Mouse (Mus musculus) intestine, embryonic 16.5 days (tissue): ENCODE results near the gene Krtap2-4. TPM values are rescaled to one million over a fixed set of nuclear protein-coding genes. Genes with fewer than 3 reads are reported as not detected.
"Not testable (repeated sequence)": the region's sequence is repeated elsewhere in the genome, so short reads cannot be mapped to it uniquely, and the experiment has no call there.

ENCODE experiments used
- ATAC-seq: fragments of 200-750 bp; cut with Nextera tagmentation; 2 replicates; pipeline ENCODE4 v1.8.0; 2017; ENCODE audit warnings: moderate TSS enrichment, moderate library complexity
- H3K27ac ChIP-seq: fragments of 300-500 bp; sonication (generic); 2 replicates; pipeline ENCODE4 v1.5.1; 2014; ENCODE audit warnings: mild to moderate bottlenecking, low read length
- H3K27me3 ChIP-seq: fragments of 300-500 bp; sonication (generic); replicated peaks from 2 replicates; pipeline ENCODE4 v1.6.1; 2014; ENCODE audit warnings: low read length, control low read depth, mixed read lengths; ENCODE audit not compliant: control insufficient read depth, insufficient read depth
- H3K36me3 ChIP-seq: fragments of 300-500 bp; sonication (generic); 2 replicates; pipeline ENCODE4 v1.6.1; 2014; ENCODE audit warnings: low read length, control low read depth; ENCODE audit not compliant: control insufficient read depth, insufficient read depth
- H3K4me1 ChIP-seq: fragments of 300-500 bp; sonication (generic); 2 replicates; pipeline ENCODE4 v1.6.1; 2014; ENCODE audit warnings: low read length, control low read depth, mixed read lengths; ENCODE audit not compliant: control insufficient read depth, insufficient read depth
- H3K4me2 ChIP-seq: fragments of 300-500 bp; sonication (generic); 2 replicates; pipeline ENCODE4 v1.6.1; 2014; ENCODE audit warnings: low read depth, low read length, control low read depth
- H3K4me3 ChIP-seq: fragments of 300-500 bp; sonication (generic); 2 replicates; pipeline ENCODE4 v1.5.1; 2014; ENCODE audit warnings: mild to moderate bottlenecking, low read length
- H3K9ac ChIP-seq: fragments of 300-500 bp; sonication (generic); 2 replicates; pipeline ENCODE4 v1.6.1; 2014; ENCODE audit warnings: low read depth, low read length
- H3K9me3 ChIP-seq: fragments of 300-500 bp; sonication (generic); 2 replicates; pipeline ENCODE4 v1.6.1; 2016; ENCODE audit warnings: low read length, control low read depth; ENCODE audit not compliant: control insufficient read depth
- WGBS: fragments of 180-500 bp; shearing (Covaris S2); extraction: QIAGEN DNeasy Blood & Tissue Kit; methylation state at CpG from one replicate; pipeline ENCODE4 v1.1.7; 2014; 5-methylcytosine and 5-hydroxymethylcytosine counted together
- polyA plus RNA-seq: library from polyadenylated mRNA; unstranded; fragments of >200 nt; fragmentation: Nextera tagmentation; extraction: Ambion mirVana; gene quantifications from 2 replicates; pipeline ENCODE4 v1.2.1, GENCODE M21; 2015

The Krtap2-4 gene
- polyA plus RNA-seq, result not detected in 2 replicates

DNA sequence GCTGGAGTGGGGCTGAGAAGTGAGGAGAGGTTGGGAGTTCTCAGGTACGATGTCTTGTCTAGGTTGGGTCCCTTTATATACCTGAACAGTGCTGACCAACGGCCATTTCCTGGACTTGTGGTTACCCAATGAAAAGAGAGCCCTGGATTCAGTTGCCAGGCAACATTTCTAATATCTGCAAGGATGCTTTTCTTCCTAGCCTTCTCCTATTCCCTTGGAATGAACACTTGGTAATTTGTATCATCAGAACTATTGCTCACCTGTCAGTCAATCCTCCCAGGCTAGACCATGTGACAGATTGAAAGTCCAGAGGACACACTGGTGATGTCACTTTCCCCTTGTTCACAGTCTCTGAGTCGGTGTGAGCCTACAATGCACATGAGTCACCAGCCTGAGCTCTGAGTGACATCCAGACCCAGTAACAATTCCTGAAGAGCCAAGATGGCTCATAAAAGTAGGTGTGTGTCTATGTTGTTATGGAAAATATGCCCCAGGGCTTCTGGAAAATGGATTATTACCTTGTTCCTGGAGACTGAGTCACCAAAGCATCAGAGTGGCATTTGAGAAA, at the start of gene Krtap2-4:
Krtap2-4 (minus strand) TSS at position 51 of the 568 bp plus-strand sequence.
- no peak within 1 kb of the TSS for H3K4me2 ChIP-seq
- no peak within 1 kb of the TSS for H3K4me3 ChIP-seq
- H3K27me3 ChIP-seq, result no peaks in the 10 kb centered on the region
- no peak within 1 kb of the TSS for H3K9ac ChIP-seq
- H3K36me3 ChIP-seq, result no peaks in the 10 kb centered on the region
- H3K4me1 ChIP-seq, result no peaks in the 10 kb centered on the region
- H3K9me3 ChIP-seq, result no peaks in the 10 kb centered on the region
- H3K27ac ChIP-seq, result no peak within 1 kb of the TSS
- ATAC-seq, result peak; percentile 74
- WGBS, result 65% methylated on average over 3 of the region's 3 CpGs

DNA sequence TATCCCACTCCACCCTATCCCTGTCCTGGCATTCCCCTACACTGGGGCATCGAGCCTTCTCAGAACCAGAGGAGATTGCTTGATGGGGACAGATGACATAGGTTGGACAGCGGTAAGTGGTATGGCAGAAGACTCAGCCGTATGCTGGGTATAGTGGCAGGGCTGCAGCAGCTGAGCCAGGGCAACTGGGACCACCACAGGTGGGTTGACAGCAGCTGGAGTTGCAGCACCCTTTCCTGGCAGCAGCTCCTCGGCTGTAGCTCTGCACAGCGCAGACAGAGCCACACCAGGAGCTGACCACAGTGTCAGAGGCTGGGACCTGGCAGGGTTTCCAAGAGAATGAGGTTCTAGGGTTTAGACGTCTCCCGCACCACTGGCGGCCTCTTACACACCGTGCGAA, 48.2 kb upstream of the Krtap2-4 start:
- Histone ChIP-seq H3K9ac (no peak overlapping the region), H3K27me3 (no peaks in the 10 kb centered on the region), H3K4me3 (no peak overlapping the region), H3K4me1 (no peaks in the 10 kb centered on the region), H3K9me3 (no peaks in the 10 kb centered on the region), H3K4me2 (no peak overlapping the region), H3K27ac (no peak overlapping the region), H3K36me3 (no peaks in the 10 kb centered on the region)
- WGBS, result 83% methylated on average over 10 of the region's 10 CpGs
- ATAC-seq, result no peak

DNA sequence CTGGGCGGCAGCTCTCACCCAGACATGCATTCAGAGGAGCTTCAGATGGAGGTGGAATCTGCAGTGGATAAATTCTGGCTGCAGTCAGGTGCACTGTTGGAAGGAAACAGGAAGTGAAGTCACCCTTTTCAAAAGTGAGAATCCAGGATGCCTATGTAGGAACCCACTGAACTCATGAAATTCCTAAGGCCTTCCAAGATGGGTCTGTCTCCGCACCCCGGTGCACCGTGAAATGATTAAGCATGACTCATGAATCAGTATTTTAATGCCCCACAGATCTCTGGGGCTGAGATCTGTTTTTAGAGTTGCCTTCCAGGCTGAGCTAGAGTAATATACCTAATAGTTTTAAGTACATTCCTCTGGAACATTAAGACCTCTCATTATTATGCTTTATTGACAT, 44.6 kb upstream of the Krtap2-4 start:
- Histone ChIP-seq H3K27ac (no peak overlapping the region), H3K36me3 (no peaks in the 10 kb centered on the region), H3K4me2 (no peak overlapping the region), H3K4me1 (no peaks in the 10 kb centered on the region), H3K9me3 (no peaks in the 10 kb centered on the region), H3K4me3 (no peak overlapping the region), H3K27me3 (no peaks in the 10 kb centered on the region), H3K9ac (no peak overlapping the region)
- WGBS, result 84% methylated on average over 4 of the region's 4 CpGs
- no peak for ATAC-seq

DNA sequence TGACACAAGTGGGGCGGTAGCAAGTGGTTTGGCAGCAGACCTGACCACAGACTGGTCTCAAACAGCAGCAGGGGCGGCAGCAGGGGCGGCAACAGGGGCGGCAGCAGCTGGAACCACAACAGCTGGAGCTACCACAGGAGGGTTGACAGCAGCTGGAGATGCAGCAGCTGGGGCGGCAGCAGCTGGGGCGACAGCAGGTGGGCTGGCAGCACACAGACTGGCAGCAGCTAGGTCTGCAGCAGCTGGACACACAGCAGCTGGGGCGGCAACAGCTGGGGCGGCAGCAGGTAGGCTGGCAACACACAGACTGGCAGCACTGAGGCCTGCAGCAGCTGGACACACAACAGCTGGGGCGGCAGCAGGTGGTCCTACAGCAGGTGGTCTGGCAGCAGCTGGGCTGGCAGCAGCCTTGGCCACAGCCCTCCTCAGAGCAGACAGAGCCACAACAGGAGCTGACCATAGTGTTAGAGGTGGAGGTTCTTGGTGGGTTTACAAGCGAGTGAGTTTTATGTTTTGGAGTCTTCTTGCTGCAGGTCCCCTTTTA, 43.9 kb upstream of the Krtap2-4 start, which contains the start of gene Gm11563:
Gm11563 (minus strand) TSS at position 494 of the 544 bp plus-strand sequence.
- H3K4me2 ChIP-seq, H3K27me3 ChIP-seq, H3K4me3 ChIP-seq, H3K9ac ChIP-seq, H3K36me3 ChIP-seq, H3K9me3 ChIP-seq, ATAC-seq, H3K4me1 ChIP-seq, H3K27ac ChIP-seq: not testable (repeated sequence)
- WGBS, result 72% methylated on average over 10 of the region's 10 CpGs

DNA sequence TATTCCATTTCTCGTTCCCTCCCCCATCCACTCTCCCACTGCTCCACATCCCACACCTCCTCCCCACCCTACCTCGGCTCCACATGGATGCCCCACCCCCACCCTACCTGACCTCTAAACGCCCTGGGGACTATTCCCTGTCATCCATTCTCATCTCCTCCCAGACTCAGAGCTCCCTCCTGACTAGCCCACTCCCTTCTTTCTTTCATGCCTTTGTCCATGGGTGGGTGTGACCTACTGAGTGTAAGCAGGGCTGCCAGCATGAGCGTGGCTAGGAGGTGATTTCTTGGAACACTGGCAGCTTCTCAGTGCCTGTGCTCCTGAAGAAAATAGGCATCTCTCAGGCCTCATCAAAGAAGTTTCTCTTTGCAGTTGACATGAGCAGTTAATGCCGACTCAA, 42.4 kb upstream of the Krtap2-4 start:
- Histone ChIP-seq H3K4me1 (no peaks in the 10 kb centered on the region), H3K27ac (no peak overlapping the region), H3K4me2 (no peak overlapping the region), H3K4me3 (no peak overlapping the region), H3K36me3 (no peaks in the 10 kb centered on the region), H3K9me3 (no peaks in the 10 kb centered on the region), H3K9ac (no peak overlapping the region), H3K27me3 (no peaks in the 10 kb centered on the region)
- no peak for ATAC-seq
- WGBS, result 52% methylated on average over 5 of the region's 5 CpGs

DNA sequence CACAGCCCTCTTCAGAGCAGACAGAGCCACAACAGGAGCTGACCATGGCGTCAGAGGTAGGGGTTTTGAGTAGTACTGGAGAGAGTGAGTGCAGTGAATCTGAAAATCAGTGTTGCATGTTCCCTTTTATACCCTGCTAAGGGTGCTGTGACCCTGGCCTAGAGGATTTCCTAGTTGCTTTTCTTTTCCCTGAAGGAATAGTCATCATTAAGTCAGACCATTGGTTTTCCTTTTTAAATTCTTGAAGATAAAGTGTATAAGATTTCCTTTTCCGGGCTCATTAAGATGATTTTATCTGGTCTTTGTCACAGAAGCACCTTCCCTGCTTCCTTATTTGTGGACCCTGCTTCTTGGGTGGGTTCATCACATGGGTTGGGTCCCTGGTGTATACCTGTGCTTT, 35.5 kb upstream of the Krtap2-4 start, which contains the start of gene Gm11555:
Gm11555 (minus strand) TSS at position 101 of the 400 bp plus-strand sequence.
- Histone ChIP-seq H3K9me3 (no peaks in the 10 kb centered on the region), H3K4me3 (no peak within 1 kb of the TSS), H3K27ac (no peak within 1 kb of the TSS), H3K36me3 (no peaks in the 10 kb centered on the region), H3K27me3 (no peaks in the 10 kb centered on the region), H3K9ac (no peak within 1 kb of the TSS), H3K4me2 (no peak within 1 kb of the TSS), H3K4me1 (no peaks in the 10 kb centered on the region)
- ATAC-seq, result no peak
- WGBS, result 79% methylated on average over 2 of the region's 2 CpGs

DNA sequence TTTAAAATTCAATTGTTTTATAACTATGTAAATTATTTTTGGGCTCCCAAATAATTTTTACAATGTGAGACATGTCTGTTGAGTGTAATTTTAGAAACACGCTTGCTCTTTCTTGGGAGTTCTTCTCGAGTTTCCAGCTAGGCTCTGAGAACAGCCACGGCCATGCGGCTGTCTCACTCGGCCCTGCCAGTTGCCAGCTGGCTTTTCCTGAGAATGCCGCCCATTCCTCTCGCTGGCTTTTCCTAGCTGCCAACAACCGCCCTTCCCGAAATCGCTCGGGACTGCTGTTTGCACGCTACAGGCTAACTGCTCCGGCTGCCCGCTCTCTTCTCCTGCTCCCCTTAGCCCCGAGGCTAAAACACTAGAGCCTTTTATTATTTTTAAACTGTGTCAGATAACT, 31.8 kb upstream of the Krtap2-4 start:
- H3K36me3 ChIP-seq, result no peaks in the 10 kb centered on the region
- no peak overlapping the region for H3K9ac ChIP-seq
- no peaks in the 10 kb centered on the region for H3K9me3 ChIP-seq
- no peak overlapping the region for H3K27ac ChIP-seq
- H3K4me2 ChIP-seq, result no peak overlapping the region
- no peak for ATAC-seq
- H3K27me3 ChIP-seq, result no peaks in the 10 kb centered on the region
- 88% methylated on average over 15 of the region's 15 CpGs for WGBS
- no peaks in the 10 kb centered on the region for H3K4me1 ChIP-seq
- H3K4me3 ChIP-seq, result no peak overlapping the region

DNA sequence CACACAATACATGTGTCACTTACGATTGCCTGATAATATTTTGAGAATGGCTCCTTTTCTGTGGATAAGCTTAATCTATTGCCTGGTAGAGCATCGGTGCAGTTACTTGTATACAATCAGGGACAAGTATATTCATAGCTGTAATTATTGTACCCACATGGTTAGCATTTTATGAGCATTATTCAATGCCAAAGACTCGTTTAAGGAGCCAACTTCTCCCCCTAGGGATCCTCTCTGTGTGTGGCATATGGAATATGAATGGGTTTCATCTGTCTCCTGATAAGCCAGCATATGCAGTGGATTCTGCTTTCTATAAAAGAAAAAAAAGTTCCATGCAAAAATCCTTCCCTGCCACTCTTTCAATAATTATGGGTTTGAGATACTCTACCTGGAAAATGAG, 29.7 kb upstream of the Krtap2-4 start:
- no peaks in the 10 kb centered on the region for H3K27me3 ChIP-seq
- H3K4me2 ChIP-seq, result no peak overlapping the region
- no peaks in the 10 kb centered on the region for H3K9me3 ChIP-seq
- no peak overlapping the region for H3K4me3 ChIP-seq
- no peak for ATAC-seq
- no peak overlapping the region for H3K9ac ChIP-seq
- H3K36me3 ChIP-seq, result no peaks in the 10 kb centered on the region
- no peaks in the 10 kb centered on the region for H3K4me1 ChIP-seq
- H3K27ac ChIP-seq, result no peak overlapping the region
- WGBS, result 76% methylated on average over 3 of the region's 3 CpGs

DNA sequence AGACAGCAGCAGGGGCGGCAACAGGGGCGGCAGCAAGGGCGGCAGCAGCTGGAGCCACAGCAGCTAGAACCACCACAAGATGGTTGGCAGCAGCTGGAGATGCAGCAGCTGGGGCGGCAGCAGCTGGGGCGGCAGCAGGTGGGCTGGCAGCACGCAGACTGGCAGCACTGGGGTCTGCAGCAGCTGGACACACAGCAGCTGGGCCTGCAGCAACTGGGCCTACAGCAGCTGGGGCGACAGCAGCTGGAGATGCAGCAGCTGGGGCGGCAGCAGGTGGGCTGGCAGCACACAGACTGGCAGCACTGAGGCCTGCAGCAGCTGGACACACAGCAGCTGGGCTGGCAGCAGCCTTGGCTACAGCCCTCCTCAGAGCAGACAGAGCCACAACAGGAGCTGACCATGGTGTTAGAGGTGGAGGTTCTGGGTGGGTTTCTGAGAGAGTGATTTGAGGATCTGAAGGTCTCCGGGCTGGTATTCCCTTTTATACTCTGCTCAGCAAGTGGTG, 29.0 kb upstream of the Krtap2-4 start, which contains the start of gene Krtap4-7:
Krtap4-7 (minus strand) TSS at position 455 of the 505 bp plus-strand sequence.
- not testable (repeated sequence) for H3K4me3 ChIP-seq, ATAC-seq
- WGBS, result 83% methylated on average over 9 of the region's 9 CpGs

More for the DNA sequence above, 29.0 kb upstream of the Krtap2-4 start, which contains the start of gene Krtap4-7:
- H3K4me1 ChIP-seq, H3K9me3 ChIP-seq, H3K27ac ChIP-seq, H3K36me3 ChIP-seq, H3K9ac ChIP-seq, H3K27me3 ChIP-seq, H3K4me2 ChIP-seq: not testable (repeated sequence)
